Mouse (Mus musculus) forebrain, embryonic 15.5 days (tissue): ENCODE measurements at regions not wholly inside any gene's neighbourhood (a gene's known extent, or its start where the extent isn't known, plus 50 kb on each side); places are given as distances from the start of the nearest gene placed in this dataset.

ENCODE experiments used
- ATAC-seq: fragments of 200-750 bp; cut with Nextera tagmentation; replicated peaks from 2 replicates; pipeline ENCODE4 v1.8.0; 2017; ENCODE audit warnings: mild to moderate bottlenecking, moderate TSS enrichment, moderate library complexity
- H3K27ac ChIP-seq: fragments of 300-500 bp; sonication (generic); replicated peaks from 2 replicates; pipeline ENCODE4 v1.5.1; 2015; ENCODE audit warnings: mild to moderate bottlenecking, inconsistent platforms
- H3K27me3 ChIP-seq: fragments of 300-500 bp; sonication (generic); 2 replicates; pipeline ENCODE4 v1.6.1; 2015; ENCODE audit warnings: inconsistent platforms
- H3K36me3 ChIP-seq: fragments of 300-500 bp; sonication (generic); 2 replicates; pipeline ENCODE4 v1.6.1; 2015; ENCODE audit warnings: mild to moderate bottlenecking, inconsistent platforms
- H3K4me1 ChIP-seq: fragments of 300-500 bp; sonication (generic); 2 replicates; pipeline ENCODE4 v1.6.1; 2015; ENCODE audit warnings: inconsistent platforms
- H3K4me2 ChIP-seq: fragments of 300-500 bp; sonication (generic); replicated peaks from 2 replicates; pipeline ENCODE4 v1.6.1; 2015; ENCODE audit warnings: mild to moderate bottlenecking, inconsistent platforms
- H3K4me3 ChIP-seq: fragments of 300-500 bp; sonication (generic); 2 replicates; pipeline ENCODE4 v1.5.1; 2015; ENCODE audit warnings: mild to moderate bottlenecking, inconsistent platforms
- H3K9ac ChIP-seq: fragments of 300-500 bp; sonication (generic); replicated peaks from 2 replicates; pipeline ENCODE4 v1.6.1; 2015; ENCODE audit warnings: mild to moderate bottlenecking, inconsistent platforms
- H3K9me3 ChIP-seq: fragments of 300-500 bp; sonication (generic); 2 replicates; pipeline ENCODE4 v1.6.1; 2016; ENCODE audit warnings: inconsistent platforms
- WGBS: fragments of 180-500 bp; shearing (Covaris S2); methylation state at CpG from one replicate; pipeline ENCODE4 v1.1.7; 2015; ENCODE audit warnings: mixed read lengths; 5-methylcytosine and 5-hydroxymethylcytosine counted together

DNA sequence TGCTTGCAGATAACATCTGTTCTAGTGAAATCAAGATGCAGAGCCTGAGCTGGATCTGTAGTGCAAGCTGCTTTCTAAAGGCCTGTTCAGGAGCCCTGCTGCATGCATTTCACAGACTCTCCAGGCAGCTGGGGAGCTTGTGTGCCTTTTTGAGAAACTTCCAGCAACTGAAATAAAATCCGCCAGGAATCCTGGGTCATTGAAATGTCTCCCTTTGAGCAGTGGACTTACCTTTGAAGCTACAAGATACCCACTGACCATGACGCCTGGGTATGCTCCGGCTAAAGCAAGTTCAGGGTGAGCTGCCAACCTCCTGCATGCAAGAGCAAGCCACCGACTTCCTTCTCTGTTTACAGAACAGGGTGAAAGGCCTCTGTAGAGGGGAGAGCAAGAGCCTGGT is 278.7 kb downstream of the Cenpw start:
- no peaks in the 10 kb centered on the region for H3K9me3 ChIP-seq
- H3K4me1 ChIP-seq = no peaks in the 10 kb centered on the region
- H3K4me3 ChIP-seq = no peak overlapping the region
- H3K27me3 ChIP-seq = no peaks in the 10 kb centered on the region
- ATAC-seq = 0 out of 2 replicates have a peak, but pooled peaks have one; percentile 57
- H3K9ac ChIP-seq = no peak overlapping the region
- H3K4me2 ChIP-seq = no peak overlapping the region
- WGBS = 43% methylated on average over 4 of the region's 4 CpGs
- no peak overlapping the region for H3K27ac ChIP-seq
- H3K36me3 ChIP-seq = no peaks in the 10 kb centered on the region

GRCm38 (mm10) chr10:29897780-29898363 is 302.5 kb downstream of the Cenpw start:
- Histone ChIP-seq H3K27me3 (no peaks in the 10 kb centered on the region), H3K36me3 (no peaks in the 10 kb centered on the region), H3K4me1 (no peaks in the 10 kb centered on the region), H3K27ac (no peak overlapping the region), H3K9ac (no peak overlapping the region), H3K4me2 (no peak overlapping the region), H3K9me3 (no peaks in the 10 kb centered on the region), H3K4me3 (no peak overlapping the region)
- WGBS = 32% methylated on average over 1 of the region's 1 CpGs
- peak; percentile 68 for ATAC-seq

- no peak overlapping the region for H3K4me2 ChIP-seq
- no peak for ATAC-seq
- H3K27me3 ChIP-seq = no peaks in the 10 kb centered on the region
- no peaks in the 10 kb centered on the region for H3K36me3 ChIP-seq
- H3K27ac ChIP-seq = no peak overlapping the region
- no peak overlapping the region for H3K9ac ChIP-seq
- no peaks in the 10 kb centered on the region for H3K4me1 ChIP-seq
- H3K4me3 ChIP-seq = no peak overlapping the region
- H3K9me3 ChIP-seq = no peaks in the 10 kb centered on the region
These were observed 328.9 kb upstream of the Rspo3 start for GRCm38 (mm10) chr10:29864566-29864965.

- ATAC-seq = no peak
- 0% methylated on average over 2 of the region's 2 CpGs for WGBS
These were observed 320.2 kb upstream of the Rspo3 start for GRCm38 (mm10) chr10:29855749-29856313.

DNA sequence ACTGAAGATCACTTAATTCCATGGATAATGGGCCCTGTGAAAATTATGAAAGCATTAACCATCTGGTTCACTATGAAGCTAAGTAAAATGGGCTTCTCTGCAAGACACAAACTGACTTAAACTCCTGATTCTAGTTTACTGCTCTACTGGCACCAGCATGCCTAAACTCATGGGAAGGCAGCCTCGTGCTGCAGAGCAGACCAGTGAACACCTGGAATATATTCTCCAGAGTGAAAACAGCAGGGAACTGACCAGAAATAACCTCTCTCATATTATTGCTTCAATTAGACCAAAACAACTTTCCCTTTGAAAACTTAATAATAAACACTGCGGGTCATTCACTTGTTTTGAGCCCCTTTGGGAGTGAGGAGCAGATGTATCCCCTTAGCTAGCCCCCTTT is 316.8 kb upstream of the Rspo3 start:
- Histone ChIP-seq H3K36me3 (no peaks in the 10 kb centered on the region), H3K4me3 (no peak overlapping the region), H3K9me3 (no peaks in the 10 kb centered on the region), H3K9ac (no peak overlapping the region), H3K4me2 (no peak overlapping the region), H3K27me3 (no peaks in the 10 kb centered on the region), H3K27ac (no peak overlapping the region), H3K4me1 (peaks cover 4% of the 10 kb centered on the region; the same call in 1 of the 2 replicates)
- ATAC-seq = no peak
- 44% methylated on average over 2 of the region's 2 CpGs for WGBS

More at GRCm38 (mm10) chr10:29855749-29856313, 320.2 kb upstream of the Rspo3 start:
- Histone ChIP-seq H3K4me2 (no peak overlapping the region), H3K4me3 (no peak overlapping the region), H3K4me1 (peaks cover 4% of the 10 kb centered on the region; the same call in 1 of the 2 replicates), H3K27ac (no peak overlapping the region), H3K27me3 (no peaks in the 10 kb centered on the region), H3K9me3 (no peaks in the 10 kb centered on the region), H3K36me3 (no peaks in the 10 kb centered on the region), H3K9ac (no peak overlapping the region)

GRCm38 (mm10) chr10:29824939-29825658 is 289.4 kb upstream of the Rspo3 start:
- peak overlapping the region; percentile 75 for H3K27ac ChIP-seq
- H3K36me3 ChIP-seq = no peaks in the 10 kb centered on the region
- 48% methylated on average over 5 of the region's 5 CpGs for WGBS
- H3K4me1 ChIP-seq = peaks cover 12% of the 10 kb centered on the region; the same call in 1 of the 2 replicates
- H3K4me2 ChIP-seq = no peak overlapping the region
- H3K9me3 ChIP-seq = no peaks in the 10 kb centered on the region
- H3K9ac ChIP-seq = no peak overlapping the region
- ATAC-seq = peak; percentile 59
- H3K27me3 ChIP-seq = no peaks in the 10 kb centered on the region
- no peak overlapping the region for H3K4me3 ChIP-seq

DNA sequence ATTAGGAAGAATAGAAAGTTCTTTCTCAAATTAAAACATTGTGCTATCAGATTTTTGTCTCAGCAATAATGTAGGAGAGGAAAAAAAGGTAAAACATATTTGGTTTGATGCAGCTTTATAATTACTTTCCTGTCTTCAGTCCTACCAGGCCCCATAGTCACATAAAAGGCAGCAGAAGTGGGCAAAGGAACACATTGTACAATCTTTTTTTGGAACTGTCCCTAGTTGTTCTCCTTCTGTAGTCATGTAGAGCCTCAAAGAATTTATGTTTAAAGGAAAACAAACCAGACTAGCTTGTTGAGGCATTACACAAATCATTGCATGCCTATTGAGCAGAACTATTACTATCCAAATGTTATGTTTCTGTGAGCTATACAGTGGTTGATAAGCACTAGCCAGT is 288.7 kb upstream of the Rspo3 start:
- Histone ChIP-seq H3K4me1 (peaks cover 12% of the 10 kb centered on the region; the same call in 1 of the 2 replicates), H3K4me2 (no peak overlapping the region), H3K36me3 (no peaks in the 10 kb centered on the region), H3K4me3 (no peak overlapping the region), H3K9me3 (no peaks in the 10 kb centered on the region), H3K27ac (peak overlapping the region; percentile 75), H3K9ac (no peak overlapping the region), H3K27me3 (no peaks in the 10 kb centered on the region)
- ATAC-seq = 0 out of 2 replicates have a peak, but pooled peaks have one; percentile 3

GRCm38 (mm10) chr10:29823177-29823576 is 287.5 kb upstream of the Rspo3 start:
- Histone ChIP-seq H3K36me3 (no peaks in the 10 kb centered on the region), H3K4me1 (peaks cover 15% of the 10 kb centered on the region; the same call in 1 of the 2 replicates), H3K27ac (peak overlapping the region; percentile 64; the same call in 1 of the 2 replicates), H3K9ac (no peak overlapping the region), H3K4me3 (no peak overlapping the region), H3K4me2 (no peak overlapping the region), H3K9me3 (no peaks in the 10 kb centered on the region), H3K27me3 (no peaks in the 10 kb centered on the region)
- ATAC-seq = peak; percentile 30; the same call in 1 of the 2 replicates
- WGBS = 65% methylated on average over 2 of the region's 2 CpGs

- H3K27ac ChIP-seq = no peak overlapping the region
- peak; percentile 78 for ATAC-seq
- H3K27me3 ChIP-seq = no peaks in the 10 kb centered on the region
- H3K4me2 ChIP-seq = no peak overlapping the region
- H3K4me3 ChIP-seq = no peak overlapping the region
- H3K36me3 ChIP-seq = no peaks in the 10 kb centered on the region
- H3K9me3 ChIP-seq = no peaks in the 10 kb centered on the region
- H3K9ac ChIP-seq = no peak overlapping the region
- WGBS = 44% methylated on average over 6 of the region's 6 CpGs
- no peaks in the 10 kb centered on the region for H3K4me1 ChIP-seq
These were observed 268.4 kb upstream of the Rspo3 start for GRCm38 (mm10) chr10:29803915-29804545.

DNA sequence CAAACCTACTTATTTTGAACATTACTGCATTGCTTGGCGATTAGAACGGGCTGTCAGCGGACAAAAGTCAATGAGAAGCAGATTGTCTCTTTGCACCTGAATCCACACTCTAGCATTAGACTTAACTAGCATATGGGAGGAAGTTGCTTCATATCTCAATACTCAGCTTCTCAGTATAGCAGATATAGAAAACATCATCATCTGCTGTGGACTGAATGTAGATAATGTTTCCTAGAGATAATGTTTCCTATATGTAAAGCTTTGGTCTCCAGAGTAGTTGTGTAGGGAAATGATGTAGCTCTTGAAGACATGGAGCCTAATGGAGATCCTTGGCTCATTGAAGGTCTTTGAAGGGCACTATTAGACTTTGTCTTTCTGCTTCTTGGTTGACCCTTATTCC is 267.0 kb upstream of the Rspo3 start:
- Histone ChIP-seq H3K4me2 (no peak overlapping the region), H3K9me3 (no peaks in the 10 kb centered on the region), H3K4me3 (no peak overlapping the region), H3K9ac (no peak overlapping the region), H3K27ac (no peak overlapping the region), H3K27me3 (no peaks in the 10 kb centered on the region), H3K36me3 (no peaks in the 10 kb centered on the region), H3K4me1 (no peaks in the 10 kb centered on the region)
- ATAC-seq = no peak
- 95% methylated on average over 3 of the region's 3 CpGs for WGBS

- Histone ChIP-seq H3K4me2 (no peak overlapping the region), H3K27ac (no peak overlapping the region), H3K9ac (no peak overlapping the region), H3K4me1 (no peaks in the 10 kb centered on the region), H3K27me3 (no peaks in the 10 kb centered on the region), H3K9me3 (no peaks in the 10 kb centered on the region), H3K36me3 (no peaks in the 10 kb centered on the region), H3K4me3 (no peak overlapping the region)
- 88% methylated on average over 1 of the region's 1 CpGs for WGBS
- ATAC-seq = no peak
These were observed 259.0 kb upstream of the Rspo3 start for GRCm38 (mm10) chr10:29794663-29795062.

- Histone ChIP-seq H3K4me1 (no peaks in the 10 kb centered on the region), H3K4me2 (no peak overlapping the region), H3K36me3 (no peaks in the 10 kb centered on the region), H3K9me3 (no peaks in the 10 kb centered on the region), H3K27me3 (no peaks in the 10 kb centered on the region), H3K27ac (no peak overlapping the region), H3K4me3 (no peak overlapping the region), H3K9ac (no peak overlapping the region)
- WGBS = 69% methylated on average over 2 of the region's 2 CpGs
- no peak for ATAC-seq
These were observed 250.6 kb upstream of the Rspo3 start for GRCm38 (mm10) chr10:29786220-29786810.
